ENCODE assay signal across 8 mouse cellular contexts in genomic region chr7:141475011-141475804, GRCm38 (mm10). TPM values are rescaled to one million over a fixed set of nuclear protein-coding genes. Genes with fewer than 3 reads are reported as not detected.
A peak's percentile ranks its signal among the peaks of the same experiment; 100 is the strongest.
DNase-seq lines count a peak whose midpoint lies in the region; ATAC-seq and TF ChIP-seq lines count a peak whose summit lies in the region.

Gene Polr2l, minus strand, starts transcription at chr7:141475132.
Gene Tspan4, plus strand, starts transcription at chr7:141475240.

- H3K27ac ChIP-seq in gastrocnemius, adult 2 months, result peak within 1 kb of the TSS; percentile 98
- H3K27ac ChIP-seq in hindbrain, embryonic 16.5 days (ENCODE audit: low read depth, low read length), result peak within 1 kb of the TSS; percentile 87

- H3K4me3 ChIP-seq in gastrocnemius, adult 2 months, result peak within 1 kb of the TSS; percentile 97
- H3K4me3 ChIP-seq in hindbrain, embryonic 16.5 days (ENCODE audit: low read length), result peak within 1 kb of the TSS; percentile 66

- intact Hi-C loops in gastrocnemius, adult 2 months (cut with DNase I), result no loop called here
- intact Hi-C loops in left cerebral cortex, postnatal 14 days (cut with DNase I), result no loop called here

- H3K4me1 ChIP-seq in hindbrain, embryonic 16.5 days (ENCODE audit: control insufficient read depth, insufficient read depth, low read depth, low read length), result peaks cover 25% of the 10 kb centered on the region

- peak within 1 kb of the TSS; percentile 94 for H3K9ac ChIP-seq in hindbrain, embryonic 16.5 days (ENCODE audit: low read depth, low read length)

- WGBS in hindbrain, embryonic 16.5 days, result under 1% methylated on average over 87 of the region's 87 CpGs

- H3K9me3 ChIP-seq in hindbrain, embryonic 16.5 days (ENCODE audit: control insufficient read depth, low read length), result no peaks in the 10 kb centered on the region

- H3K27me3 ChIP-seq in hindbrain, embryonic 16.5 days (replicated peaks; ENCODE audit: control insufficient read depth, insufficient read depth, low read length), result peaks cover 5% of the 10 kb centered on the region; the same call in 1 of the 2 replicates

- peak; percentile 77 for DNase-seq in adipocyte (ENCODE audit: low spot score)
- DNase-seq in cerebellum, postnatal 36 days, result peak; percentile 86 to 89
- DNase-seq in gastrocnemius, adult 2 months, result peak; percentile 91
- peak; percentile 80 to 84 for DNase-seq in left cerebral cortex, postnatal 14 days (ENCODE audit: low spot score in 2 of 2)
- DNase-seq in right cerebral cortex, postnatal 14 days, result peak; percentile 84
- peak; percentile 92 for DNase-seq in yolk sac, embryonic 10.5 days (ENCODE audit: low spot score)

- H3K4me2 ChIP-seq in hindbrain, embryonic 16.5 days (ENCODE audit: low read length), result peak within 1 kb of the TSS; percentile 95

- peak; percentile 19; the same call in 1 of the 2 replicates for TF ChIP-seq CTCF in gastrocnemius, adult 2 months (IDR thresholded peaks at IDR 0.05)

- peaks cover 16% of the 10 kb centered on the region for H3K36me3 ChIP-seq in hindbrain, embryonic 16.5 days (ENCODE audit: control insufficient read depth, insufficient read depth, low read length)

- peak; percentile 86 for ATAC-seq in hindbrain, embryonic 16.5 days
- peak; percentile 62 for ATAC-seq in megakaryocyte-erythroid progenitor cell, adult 5-6 weeks (replicated peaks; ENCODE audit: low FRiP score, low TSS enrichment, poor library complexity, severe bottlenecking)

RNA-seq across cellular contexts. Expression of gene Polr2l, which starts in this region (rescaled TPM):
- 10 to 100 TPM; 55.5 to 58.8 TPM for total RNA-seq in gastrocnemius, adult 2 months (2021)
- polyA plus RNA-seq in hindbrain, embryonic 16.5 days (2015; fragmentation: Nextera tagmentation; extraction: Ambion mirVana), result 72.4 and 75.8 TPM in 2 replicates
- total RNA-seq in left cerebral cortex, postnatal 14 days (2021), result 10 to 100 TPM; 43.8 to 44.4 TPM
- total RNA-seq in megakaryocyte-erythroid progenitor cell, adult 5-6 weeks (2014; fragmentation: Nextera tagmentation), result 77.2 and 78.1 TPM in 2 replicates
- 53.3 and 54.9 TPM in 2 replicates for total RNA-seq in megakaryocyte-erythroid progenitor cell, adult 5-6 weeks (2017)

RNA-seq across cellular contexts. Expression of gene Tspan4, which starts in this region (rescaled TPM):
- total RNA-seq in gastrocnemius, adult 2 months (2021), result 1 to 10 TPM; 7.6 to 8.2 TPM
- 68.3 and 71.0 TPM in 2 replicates for polyA plus RNA-seq in hindbrain, embryonic 16.5 days (2015; fragmentation: Nextera tagmentation; extraction: Ambion mirVana)
- total RNA-seq in left cerebral cortex, postnatal 14 days (2021), result 10 to 100 TPM; 23.2 to 23.7 TPM
- 31.6 and 38.2 TPM in 2 replicates for total RNA-seq in megakaryocyte-erythroid progenitor cell, adult 5-6 weeks (2014; fragmentation: Nextera tagmentation)
- total RNA-seq in megakaryocyte-erythroid progenitor cell, adult 5-6 weeks (2017), result 26.0 and 33.9 TPM in 2 replicates

Comparison
In these comparisons a context has a peak if more than half of its experiments do, and no peak if none do; other contexts are left out.
1. Peak in every context shown above with its lines: DNase-seq, ATAC-seq, H3K4me3 ChIP-seq and H3K27ac ChIP-seq.